Mouse (Mus musculus) induced T-regulatory cell, adult 2 months (primary cell): Measurements from ENCODE around the gene Sptb.

Source experiments
- DNase-seq: peaks from one replicate; pipeline ENCODE4 v3.0.0-alpha.2; 2012; ENCODE audit warnings: low read depth

Sptb gene

DNA sequence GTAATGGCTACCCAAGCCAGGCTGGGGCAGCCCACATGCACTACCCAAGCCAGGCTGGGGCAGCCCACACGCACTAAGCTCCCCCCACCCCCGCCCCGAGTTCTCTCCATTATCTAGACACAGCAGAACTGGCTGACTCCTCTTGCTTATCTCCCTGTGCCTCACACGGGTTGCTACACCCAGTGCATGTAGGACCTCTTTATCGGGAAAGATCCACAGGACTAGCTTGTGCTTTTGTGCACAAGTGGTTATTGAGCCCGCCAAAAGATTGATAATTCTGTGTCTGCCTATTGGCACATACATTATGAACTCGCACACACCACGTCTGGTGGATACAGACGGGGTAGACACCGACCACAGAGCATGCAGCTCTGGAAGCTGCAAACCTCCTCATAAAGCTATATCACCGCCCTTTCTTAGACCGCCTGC, 36.5 kb downstream of the Sptb start:
- DNase-seq: no peak

DNA sequence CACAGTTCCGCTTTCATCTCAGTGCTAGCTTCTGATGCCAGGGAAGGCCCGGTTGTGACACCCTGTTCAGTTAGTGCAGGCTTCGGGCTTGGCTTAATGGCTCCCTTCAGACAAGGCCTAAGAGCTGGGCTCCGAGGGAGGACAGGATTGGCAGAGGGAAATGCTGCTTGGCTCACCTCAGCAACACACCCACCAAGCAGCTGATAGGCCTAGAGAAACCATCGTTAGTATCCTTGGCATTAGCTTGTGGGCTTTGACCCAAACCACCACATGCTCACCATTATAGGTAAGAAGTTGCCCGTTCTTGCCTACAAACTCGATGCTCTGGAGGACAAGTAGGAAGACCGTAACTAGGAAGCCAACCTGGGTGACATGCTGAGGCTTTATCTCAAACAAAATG, 38.3 kb downstream of the Sptb start:
- DNase-seq: no peak

DNA sequence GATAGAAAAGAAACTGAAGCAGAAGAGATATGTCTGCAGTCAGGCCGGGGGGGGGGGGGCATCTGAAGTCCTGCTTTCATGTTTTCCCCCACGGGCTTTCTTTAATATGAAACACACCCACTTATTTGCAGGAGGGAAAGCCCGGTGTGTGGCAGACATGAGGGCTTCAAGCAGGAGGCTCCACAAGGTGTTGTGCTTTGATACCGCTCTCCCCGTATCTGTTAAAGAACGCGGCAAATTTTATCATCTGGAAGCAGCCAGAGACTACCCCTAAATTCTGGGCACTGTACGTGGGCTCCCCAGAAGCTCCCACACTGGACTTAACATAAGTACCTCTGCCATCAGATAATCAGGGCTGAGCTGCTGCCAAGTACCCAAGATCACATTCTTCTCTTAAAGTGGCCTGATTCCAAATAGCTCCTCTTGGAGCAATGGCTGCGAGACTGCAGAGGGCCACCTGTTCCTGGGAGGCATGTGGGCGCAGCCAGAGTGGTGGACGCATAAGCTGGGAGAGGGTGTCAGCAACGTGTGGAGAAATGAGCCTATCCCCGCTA, 39.7 kb downstream of the Sptb start:
- DNase-seq: no peak

DNA sequence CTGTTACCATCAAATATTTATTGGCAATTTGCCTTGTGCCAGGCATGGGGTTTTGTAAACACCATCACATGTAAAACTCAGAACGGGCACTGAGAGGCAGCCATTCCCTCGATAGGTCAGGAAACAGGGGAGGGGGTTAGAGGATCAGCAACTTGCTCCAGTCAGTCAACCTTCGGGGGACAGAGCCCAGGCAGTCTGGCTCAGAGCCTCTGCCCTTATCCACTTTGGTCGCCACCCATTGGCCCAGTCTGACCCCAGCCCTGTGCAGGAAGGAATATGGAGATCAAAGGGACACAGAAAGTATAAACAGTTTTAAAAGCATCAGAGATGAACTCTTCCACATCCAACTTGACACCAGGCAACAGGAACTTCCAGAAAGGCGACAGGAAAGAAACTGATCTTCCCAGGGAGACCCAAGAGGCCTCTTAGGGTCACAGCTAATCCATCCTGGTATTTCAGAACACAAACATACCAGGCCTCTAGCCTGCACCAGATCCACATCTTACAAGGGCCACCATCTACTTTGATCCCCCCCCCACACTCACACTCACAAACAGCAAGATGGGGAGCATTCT, 40.3 kb downstream of the Sptb start:
- no peak for DNase-seq

DNA sequence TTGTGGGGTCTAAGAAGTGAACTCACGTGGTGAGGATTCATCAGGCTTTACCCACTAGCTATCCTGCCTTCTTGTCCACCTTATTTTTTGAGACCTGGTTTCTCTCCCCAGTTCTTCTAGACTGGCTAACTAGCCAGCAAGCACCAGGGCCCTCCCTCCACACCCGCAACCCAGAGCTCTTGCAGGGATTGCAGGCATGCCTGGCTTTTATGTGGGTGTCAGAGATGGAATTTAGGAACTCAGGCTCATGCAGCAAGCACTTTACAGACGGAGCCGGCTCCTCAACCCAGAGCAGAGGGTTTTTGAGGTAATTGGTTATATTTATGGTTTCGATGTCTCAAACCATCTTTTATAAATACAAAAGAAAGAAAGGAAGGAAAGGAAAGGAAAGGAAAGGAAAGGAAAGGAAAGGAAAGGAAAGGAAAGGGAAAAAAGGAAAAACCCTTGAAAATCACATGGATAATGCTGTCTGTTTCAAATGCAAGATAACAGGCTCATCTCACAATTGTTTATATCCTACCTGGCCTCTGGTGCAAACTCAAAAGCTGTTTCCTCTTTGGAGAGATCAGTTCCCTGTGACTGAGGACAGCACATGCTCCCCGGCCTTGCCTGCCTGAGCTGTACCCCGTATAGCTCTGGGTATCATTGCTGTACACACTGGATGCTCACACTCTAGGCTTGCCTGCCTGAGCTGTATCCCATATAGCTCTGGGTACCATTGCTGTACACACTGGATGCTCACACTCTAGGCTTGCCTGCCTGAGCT, 41.5 kb downstream of the Sptb start:
- no peak for DNase-seq

DNA sequence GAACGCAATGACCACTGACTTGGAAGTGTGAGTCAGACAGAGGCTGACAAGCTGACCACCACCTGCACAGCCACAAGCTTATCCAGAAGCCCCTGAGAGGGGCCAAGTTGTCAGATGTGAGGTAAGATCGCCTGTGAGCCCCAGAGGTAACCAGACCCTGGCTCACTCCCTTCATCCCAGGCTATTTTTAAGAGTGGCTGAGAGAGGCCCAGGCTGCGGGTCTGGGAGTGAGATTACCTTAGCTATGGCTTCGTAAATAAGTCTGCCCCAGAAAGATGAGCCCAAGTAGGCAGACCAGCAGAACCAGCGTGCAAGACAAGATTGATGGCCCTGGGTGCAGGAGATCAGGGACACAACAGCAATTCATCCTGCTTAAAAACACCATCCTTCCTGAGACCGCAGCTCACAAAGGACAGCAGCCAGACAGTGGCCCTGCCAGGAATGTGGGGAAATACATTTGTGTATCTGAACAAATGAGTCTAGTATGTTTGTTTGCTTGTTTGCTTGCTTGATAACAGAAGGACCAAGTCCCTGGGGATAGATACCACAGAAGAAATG, 58.5 kb downstream of the Sptb start:
- no peak for DNase-seq

DNA sequence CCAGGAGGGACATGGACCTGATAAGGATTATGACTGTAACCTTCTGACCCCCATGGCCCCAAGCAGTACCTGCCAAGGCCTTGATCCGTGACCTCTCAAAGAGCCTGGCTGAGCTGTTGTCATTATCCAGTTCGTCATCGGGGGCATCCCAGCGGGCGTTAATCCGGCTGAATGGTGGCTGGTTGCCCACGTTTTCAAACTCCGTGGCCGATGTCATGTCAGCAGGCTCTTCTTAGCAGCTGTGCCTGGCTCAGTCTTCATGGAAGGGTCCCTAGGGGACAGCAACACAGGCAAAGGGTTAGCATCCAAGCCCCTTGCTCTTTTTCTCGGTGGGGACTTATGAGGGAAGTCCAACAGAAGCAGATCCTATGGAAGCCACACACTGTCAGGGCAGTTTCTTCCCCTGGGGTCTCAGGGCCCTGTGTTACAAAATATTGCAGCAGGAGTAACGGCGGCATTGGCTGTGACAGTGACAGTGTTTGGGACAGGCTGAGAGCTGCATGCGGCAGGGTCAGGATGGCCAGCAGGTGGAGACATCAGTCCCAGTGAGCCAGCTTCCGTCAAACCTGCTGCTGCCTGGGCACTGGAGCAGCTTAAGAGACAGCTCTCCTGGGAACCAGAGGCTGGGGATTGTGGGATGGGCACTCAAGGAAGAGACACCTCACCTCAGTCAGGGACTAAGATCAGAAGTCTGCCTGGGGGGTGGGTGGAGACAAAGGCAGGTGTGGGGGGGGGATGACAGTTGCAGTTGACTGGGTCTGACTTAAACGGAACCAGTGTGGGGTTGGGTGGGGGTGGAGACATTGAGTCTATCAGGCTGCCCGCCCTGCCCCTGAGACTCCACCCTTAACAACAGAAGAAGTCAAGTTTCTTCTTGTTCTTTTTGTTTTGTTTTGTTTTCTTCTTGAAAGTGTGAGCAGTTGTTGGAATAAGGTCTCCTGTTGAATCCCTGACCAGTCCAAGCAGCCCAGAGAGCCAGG, 60.3 kb downstream of the Sptb start:
- DNase-seq: peak; percentile 59

DNA sequence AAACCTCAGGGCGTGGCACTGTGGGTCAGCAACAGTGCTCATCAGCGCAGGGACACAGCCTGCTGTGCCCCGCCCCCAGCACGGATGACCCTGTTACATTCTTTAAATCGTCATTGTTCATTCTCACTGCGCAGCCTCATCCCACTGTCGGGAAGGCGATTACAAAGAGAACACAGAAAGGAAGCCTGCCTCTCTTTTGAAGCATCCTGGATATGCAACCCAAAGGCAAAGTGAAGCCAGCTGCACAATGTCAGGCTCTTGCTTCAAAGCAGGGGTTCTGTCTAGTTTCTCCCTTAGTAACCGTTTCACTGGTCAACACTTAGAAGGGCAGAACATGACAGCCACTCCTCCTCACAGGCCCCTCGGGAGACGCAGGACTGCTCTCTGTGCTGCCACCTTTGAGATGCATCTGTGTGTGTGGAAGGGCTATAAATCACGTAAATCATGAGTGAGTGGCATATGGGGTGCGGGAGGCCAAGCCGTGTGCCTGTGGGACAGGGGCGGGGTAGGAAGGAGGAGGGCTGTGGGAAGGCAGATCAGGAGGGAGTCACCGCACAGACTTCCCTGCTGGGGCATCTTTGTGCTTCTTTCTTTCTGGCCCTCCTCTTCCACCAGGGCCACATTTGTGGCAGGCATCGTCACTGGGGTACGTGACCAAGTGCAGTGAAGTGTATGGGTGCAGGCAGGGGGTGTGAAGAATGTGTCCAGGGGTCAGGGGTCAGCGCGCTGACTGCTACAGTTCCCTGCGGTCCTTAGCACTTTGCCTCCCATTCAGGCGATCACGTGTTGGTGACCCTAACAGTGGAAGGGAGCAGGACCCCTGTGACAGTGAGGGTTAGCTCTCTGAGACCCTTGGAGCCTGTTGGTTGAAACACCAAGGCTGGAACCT, 64.9 kb downstream of the Sptb start:
- no peak for DNase-seq

DNA sequence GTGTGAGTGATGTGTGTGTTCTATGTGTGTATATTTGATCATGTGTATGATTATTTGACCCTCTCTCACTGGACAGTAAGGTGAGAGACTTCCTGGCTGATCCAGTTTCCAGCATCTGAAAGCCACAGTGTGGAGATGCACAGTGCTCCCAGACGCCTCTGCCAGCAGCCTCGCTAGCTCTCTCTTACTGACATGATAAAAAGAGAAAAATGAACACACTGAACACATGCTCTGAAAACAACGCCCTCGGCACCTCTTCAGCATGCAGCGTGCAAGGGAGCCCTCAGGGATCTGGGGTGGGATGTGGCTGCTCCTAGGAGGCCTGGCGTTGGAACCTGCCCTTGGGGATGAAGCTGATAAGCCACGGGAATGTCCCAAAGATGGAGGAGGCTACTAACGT, 66.7 kb downstream of the Sptb start:
- DNase-seq: no peak

DNA sequence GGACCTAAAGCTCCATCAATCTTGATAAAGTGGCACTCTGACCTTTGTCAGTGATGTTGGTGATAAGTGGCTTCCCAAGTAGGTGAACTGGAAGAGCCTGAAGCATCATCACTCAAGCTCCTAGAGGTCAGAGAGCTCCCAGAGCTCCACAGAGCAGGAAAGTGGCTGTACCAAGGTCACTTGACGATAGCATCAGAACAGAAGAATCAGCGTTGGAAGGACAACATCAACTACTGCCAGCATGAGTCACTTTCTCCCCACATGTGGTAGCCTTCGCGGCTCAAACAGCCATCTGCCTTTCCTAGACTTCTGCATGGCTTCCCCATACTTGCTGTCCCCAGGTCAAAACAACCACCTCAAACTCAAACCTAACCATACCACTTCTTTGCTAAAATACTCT, 67.7 kb downstream of the Sptb start:
- no peak for DNase-seq

DNA sequence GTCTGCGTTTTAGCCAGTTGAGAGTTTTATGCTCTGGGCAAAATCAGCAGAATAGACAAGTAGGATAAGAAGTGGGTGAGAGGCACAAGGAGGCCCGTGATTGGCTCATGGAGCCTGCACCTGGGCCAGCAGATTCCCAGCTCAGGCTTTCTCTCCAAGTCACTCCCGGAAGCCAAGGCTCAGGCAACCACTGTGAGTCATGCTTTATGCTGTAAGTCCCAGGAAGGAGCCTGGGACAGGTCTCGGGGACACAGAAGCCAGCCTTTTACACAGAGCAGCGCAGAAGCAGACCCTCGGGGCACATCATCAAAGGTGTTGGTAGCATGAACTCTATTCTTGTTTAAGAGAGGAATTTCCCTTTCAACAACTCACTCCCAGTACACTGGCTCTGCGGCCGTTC, 69.7 kb downstream of the Sptb start:
- DNase-seq: no peak

DNA sequence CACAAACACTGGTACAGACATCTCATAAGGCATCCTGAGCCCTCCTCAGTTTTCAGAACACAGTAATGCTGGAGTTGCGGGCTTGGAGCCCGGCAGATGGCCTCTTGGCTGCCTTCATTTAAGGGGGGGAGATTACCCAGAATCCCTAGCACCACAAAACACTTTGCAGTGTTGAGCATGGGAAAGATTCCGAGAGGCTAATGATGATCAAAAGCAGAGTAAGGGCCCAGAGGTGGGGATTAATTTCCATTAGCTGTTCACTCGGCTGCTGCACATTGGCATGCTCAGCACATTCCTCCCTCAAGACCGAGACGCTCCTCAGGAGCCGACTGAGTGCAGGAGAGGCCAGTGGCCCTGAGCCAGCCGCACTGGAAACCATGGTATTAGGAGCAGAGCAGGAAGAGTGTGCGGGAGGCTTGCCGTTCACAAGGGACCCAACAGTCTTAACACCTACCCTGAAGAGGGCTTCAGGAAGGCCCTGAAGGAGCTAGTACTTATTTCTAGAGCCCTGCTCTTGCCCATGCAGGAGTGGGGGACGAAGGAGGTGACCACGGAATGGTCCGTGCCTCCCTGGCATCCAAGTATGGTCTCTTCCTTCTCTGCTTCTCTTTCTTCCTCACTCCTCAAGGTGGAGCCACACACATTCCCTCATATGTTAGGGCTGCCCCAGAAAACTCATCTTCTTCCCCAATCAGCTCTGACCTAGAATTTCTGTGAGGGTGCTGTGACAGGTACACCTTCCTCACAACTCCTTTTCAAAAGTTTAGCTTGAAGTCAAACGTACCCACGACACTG, 75.3 kb downstream of the Sptb start:
- DNase-seq: no peak

DNA sequence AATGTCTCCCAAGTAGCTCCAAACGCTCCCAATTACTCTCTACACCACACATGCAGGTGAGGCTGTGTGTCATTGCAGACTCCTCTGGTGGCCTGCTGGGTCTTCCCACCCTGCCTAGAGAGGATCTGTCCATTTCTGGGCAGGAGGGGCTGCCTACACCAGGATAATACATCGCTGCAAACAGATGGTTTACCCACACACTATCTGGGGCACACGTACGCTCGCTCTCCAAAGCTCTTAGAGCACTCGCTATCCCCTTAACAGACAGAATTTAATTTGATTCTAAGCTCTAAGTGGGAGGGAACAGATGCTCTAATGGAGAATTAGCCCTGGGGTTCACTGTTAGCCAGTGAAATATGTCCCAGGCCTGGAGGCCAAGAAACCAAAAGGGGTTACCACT, 87.0 kb downstream of the Sptb start:
- no peak for DNase-seq

DNA sequence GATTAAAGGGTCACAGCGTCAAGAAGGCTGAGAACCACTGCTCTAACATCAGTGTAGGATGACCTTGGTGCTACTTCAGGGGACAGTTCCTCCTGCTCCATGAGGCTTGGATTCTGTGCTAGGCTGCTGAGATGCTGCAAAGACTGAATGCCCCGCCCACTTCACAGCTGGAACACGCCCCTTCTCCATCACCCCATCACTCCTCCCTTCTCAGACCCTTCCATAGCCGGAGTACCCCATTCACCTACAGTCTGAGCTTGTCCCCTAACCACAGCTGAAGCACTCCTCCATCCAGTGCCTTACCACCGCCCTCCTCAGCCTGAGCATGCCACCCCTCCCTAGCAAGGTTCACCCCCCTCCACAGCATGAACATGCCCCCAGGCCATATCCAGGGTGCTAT, 90.5 kb downstream of the Sptb start:
- no peak for DNase-seq

DNA sequence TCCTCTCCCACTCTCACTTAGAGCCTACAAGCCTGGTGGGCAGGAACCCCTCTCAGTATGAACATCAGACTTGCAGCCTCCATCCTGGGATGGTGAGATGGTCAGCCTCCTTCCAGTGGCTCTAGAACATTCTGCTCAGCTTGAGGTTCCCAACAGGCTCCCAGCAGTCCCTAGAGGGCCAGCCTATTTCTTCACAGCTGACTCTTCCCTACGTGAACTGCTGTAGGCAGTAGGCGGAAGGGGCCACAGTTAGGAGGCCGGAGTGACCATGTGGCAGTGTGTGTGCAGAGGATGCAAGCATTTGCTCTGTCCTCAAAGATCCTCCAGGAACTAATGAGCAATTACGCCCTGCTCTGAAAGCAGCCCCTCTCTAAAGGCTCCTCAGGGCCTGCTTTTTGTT, 92.2 kb downstream of the Sptb start:
- DNase-seq: no peak

DNA sequence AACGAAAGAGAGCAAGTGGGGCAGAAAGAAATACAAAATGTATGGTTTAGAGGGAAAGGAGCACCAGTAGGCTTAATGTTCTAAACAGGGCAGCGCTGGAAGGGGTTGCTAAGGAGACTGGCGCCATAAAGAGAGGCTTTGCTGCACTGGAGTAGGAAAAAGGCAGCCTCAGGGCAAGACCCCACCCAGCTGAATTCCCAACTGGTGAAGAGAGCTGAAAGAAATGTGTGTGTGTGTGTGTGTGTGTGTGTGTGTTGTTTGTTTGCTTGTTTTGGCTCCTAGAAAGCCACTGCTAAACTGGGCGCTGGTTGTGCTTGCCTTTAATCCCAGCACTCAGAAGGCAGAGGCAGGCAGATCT, 94.8 kb downstream of the Sptb start:
- DNase-seq: no peak

DNA sequence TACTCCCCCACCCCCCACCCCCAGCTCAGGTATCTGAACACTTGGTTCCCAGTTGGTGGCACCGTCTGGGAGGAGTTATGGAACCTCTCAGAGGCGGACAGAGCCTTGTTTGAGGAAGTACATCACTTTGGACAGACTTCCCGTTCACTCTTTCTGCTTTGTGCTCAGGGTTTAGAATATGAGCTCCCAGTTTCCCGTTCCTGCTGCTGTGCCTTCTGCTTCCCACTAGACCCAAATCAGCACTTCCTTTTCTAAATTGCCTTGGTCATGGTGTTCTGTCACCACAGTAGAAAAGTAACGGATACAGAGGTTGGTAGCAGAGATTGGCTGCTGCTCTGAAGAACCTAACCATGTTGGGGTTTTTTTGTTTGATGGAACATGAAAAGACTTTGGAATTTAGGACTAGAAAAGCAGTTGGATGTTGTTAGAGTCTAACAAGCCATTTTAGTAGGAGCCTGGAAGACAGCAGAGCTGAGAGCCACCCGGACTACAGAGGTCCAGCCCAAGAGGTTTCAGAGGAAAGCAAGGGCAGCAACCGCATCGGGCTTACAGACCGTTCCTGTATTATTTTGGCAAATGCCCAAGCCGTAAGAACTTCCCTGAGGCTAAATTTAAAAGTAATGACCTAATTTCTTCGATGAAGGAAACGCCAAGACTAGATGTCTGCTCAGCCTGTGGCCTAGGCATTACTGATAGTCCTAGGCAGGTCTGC, 95.3 kb downstream of the Sptb start:
- no peak for DNase-seq

DNA sequence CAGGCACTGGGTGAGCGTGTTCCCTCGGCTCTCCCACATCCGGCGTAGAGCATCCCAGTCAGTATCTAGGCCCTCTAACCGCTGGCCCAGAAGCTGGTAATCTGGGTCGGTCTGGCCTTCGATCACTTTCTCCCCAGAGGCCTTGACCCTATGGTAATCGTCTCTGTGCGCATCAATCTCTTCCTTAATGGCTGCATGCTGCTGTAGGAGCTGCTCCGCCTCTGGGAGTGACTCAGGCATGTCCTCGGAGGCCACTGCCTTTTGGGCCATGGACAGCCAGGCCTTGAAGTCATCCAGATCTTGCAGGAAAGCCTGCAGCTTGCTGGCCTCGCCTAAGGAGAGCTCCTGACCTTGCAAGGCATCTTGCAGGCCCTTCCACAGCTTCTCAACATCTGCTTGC, 97.7 kb downstream of the Sptb start:
- DNase-seq: no peak

DNA sequence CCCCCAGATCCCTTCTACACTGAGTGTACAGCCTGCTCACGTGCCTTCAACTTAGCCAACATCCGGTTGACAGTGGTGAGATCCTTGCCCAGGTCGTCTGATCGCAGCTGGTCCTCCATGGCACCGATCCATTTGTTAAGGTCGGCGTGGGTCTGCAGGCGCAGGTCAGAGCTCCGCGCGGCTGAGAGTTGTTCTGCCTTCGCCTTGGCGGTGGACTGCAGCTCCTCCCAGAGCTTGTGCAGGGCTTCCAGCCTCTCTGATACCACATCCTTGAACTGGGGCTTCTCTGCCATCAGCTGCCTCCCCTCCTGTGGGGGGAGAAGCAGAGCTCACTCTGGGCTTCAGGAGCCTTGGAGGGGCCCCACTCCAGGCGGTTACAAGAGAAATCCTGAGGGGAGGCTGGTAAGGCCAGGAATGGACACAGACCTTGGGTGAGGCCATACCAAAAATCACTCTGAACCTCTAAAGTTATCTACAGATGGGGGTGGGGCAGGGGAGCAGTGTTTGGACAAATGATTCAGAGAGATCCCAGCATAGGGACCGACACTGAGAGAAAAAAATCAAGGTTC, 101.3 kb downstream of the Sptb start:
- no peak for DNase-seq

DNA sequence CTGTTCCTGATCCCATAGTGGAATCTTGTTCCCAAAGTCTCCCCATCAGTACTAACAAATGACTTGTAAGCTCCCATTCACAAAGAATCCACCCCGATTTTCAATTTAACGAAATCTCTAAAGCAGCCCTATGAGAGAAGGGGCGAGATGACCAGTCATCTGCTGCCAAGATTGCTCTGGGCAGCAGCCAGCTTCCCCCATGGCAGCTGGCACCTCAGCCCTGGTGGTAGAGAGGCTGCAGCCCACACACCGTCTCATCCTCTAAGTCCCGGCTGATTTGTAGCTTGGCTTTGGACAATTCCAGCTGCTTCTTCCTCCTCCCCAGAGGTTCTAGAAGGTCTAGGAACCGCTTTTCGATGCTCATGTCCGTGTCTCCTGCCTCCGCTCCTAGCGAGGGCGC, 102.1 kb downstream of the Sptb start:
- DNase-seq: no peak
